Mouse (Mus musculus) heart, adult 11 months (tissue): ENCODE results near the gene Spata25.

Source experiments
- DNase-seq: peaks from one replicate; pipeline ENCODE4 v3.0.0; 2022

The Spata25 gene

DNA sequence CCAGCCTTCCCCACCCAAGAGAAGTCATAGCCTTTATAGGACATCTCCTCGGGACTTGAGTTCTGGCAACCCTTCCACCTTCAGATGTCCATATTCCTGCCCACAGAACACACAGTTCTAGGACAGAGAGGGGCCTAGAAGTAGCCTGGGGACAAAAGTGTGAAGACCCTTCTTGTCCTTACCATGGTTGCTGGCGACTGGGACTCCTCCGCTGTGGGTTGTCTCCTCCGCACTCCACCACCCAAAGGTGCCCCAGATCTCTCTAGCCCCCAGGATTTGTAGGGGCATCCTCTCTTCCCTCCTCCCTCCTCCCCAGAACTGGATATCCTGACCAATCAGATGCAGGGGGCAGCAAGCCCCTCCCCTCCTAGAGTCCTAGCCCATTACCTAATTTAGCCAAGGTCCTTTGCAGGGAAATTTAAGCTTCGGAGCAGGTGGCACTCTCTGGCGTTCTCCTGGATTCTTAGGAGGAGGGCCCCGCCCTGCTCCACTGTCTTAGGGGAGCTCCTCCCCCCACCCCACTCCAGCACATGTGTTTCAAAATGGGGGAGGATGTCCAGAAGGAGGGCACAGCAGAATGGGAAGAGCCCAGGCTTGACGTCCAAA is 48.8 kb downstream of the Spata25 start, which contains the start of gene Tnnc2:
Gene Tnnc2, minus strand, starts transcription at position 487 of the 606 bp plus-strand sequence.
- DNase-seq: no peak

DNA sequence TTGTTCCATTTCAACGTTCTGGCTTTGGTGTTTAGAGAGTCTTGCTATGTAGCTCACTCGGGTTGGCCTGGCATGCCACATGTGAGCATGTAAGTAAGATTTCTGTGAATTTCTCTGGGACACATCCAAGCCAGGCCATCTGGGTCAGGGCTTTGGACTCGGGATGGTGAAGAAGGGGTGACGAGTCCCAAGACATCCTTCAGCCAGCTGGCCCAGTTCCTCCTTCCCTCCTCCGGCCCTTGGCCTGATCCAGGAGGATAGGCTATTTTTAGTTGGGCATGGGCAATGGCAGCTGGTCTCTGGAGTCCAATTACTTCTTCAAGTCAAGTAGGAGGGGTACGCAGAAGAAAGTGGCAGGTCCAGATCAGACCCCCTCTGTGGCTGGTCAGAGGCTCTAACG is 49.5 kb downstream of the Spata25 start:
- peak; percentile 89 for DNase-seq

DNA sequence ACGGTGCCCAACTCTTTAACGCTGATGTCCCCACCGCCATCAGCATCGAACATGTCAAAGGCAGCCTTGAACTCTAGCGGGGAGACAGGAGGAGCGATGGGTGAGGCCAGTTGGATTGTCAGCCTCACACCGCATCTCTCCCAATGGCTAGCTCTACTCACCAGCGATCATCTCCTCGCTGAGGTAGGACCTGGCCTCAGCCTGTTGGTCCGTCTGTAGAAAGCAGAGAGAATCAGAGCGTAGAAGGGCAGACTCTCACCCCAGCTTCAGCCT is 50.4 kb downstream of the Spata25 start:
- DNase-seq: peak; percentile 78

DNA sequence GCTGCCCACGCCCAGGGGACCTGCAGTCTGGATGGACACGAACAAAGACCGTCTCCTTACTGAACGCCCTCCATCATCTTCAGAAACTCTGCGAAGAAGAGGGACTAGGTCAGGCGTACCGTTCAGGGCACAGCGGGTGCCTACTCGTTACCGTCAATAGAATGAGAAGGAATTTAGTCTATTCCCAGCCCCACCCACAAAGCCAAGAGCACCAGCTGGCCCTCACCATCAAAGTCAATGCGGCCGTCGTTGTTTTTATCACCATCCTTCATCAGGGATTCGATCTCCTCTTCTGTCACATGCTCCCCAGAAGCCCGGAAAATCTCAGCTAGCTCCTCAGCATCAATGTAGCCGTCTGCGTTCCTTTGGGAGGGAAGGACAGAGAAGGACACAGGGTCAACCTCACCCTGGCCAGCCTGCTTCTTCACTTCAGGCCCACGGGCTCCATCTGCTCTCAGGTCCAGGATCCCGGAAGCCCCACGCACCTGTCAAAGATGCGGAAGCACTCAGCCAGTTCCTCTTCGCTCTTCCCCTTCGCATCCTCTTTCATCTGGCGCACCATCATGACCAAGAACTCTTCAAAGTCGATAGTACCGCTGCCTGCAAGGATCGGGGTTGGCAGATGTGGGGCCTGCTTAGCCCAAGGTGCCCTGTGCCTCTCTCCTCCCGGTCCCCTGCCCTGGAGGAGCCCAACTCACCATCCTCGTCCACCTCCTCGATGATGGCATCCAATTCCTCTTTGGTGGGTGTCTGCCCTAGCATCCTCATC is 50.9 kb downstream of the Spata25 start:
- DNase-seq: peak; percentile 91

DNA sequence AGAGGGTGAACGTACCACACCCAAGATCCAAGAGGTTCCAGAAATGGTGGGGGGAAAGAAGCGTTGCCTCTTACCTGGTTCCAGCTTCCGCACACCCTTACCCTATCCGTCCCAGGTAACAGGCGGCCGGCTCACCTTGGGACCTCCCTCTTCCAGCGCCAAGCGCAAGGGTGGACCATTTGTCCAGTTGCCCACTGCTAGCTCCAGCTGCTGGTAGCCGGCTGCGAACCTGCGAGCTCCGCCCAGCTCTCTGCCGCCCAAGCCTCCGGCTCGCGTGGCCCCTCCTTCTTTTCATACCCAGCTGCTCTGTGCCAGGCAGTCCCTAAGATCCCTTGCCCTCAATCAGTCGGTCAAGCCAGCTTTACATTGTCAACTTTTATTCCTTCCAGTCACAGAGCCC is 51.5 kb downstream of the Spata25 start:
- DNase-seq: peak; percentile 85
